Mouse (Mus musculus): ENCODE data around the gene Riox1. TPM values are rescaled to one million over a fixed set of nuclear protein-coding genes. Genes with fewer than 3 reads are reported as not detected.
"Not testable (repeated sequence)": the region's sequence is repeated elsewhere in the genome, so short reads cannot be mapped to it uniquely, and the experiment has no call there.

Riox1 gene
- polyA plus RNA-seq, 1 experiment from 2014 or later: 11.2 TPM

GRCm38 (mm10) chr12:83997221-83997620 lies 46.8 kb downstream of the Riox1 start:
- no peak overlapping the region for H3K4me3 ChIP-seq
- H3K9ac ChIP-seq: no peak overlapping the region
- no peaks in the 10 kb centered on the region; the same call in 1 of the 2 replicates for H3K9me3 ChIP-seq
- H3K36me3 ChIP-seq: no peaks in the 10 kb centered on the region
- no peak overlapping the region for H3K27ac ChIP-seq (replicated peaks)
- H3K4me2 ChIP-seq: no peak overlapping the region
- whole genome bisulfite sequencing: 65% methylated on average over 2 of the region's 2 CpGs
- ATAC-seq (ENCODE audit: low read depth): no peak
- H3K4me1 ChIP-seq (replicated peaks): peaks cover 4% of the 10 kb centered on the region; the same call in 1 of the 2 replicates
- no peaks in the 10 kb centered on the region for H3K27me3 ChIP-seq

- 66% methylated on average over 11 of the region's 11 CpGs for WGBS
Observed at GRCm38 (mm10) chr12:83998341-83999107, 48.1 kb downstream of the Riox1 start.

GRCm38 (mm10) chr12:83999237-83999636 lies 48.8 kb downstream of the Riox1 start:
- H3K27me3 ChIP-seq; ATAC-seq (ENCODE audit: low read depth); H3K9me3 ChIP-seq; H3K4me2 ChIP-seq; H3K4me3 ChIP-seq; H3K4me1 ChIP-seq (replicated peaks); H3K36me3 ChIP-seq; H3K27ac ChIP-seq (replicated peaks); H3K9ac ChIP-seq: not testable (repeated sequence)
- WGBS: 69% methylated on average over 8 of the region's 8 CpGs

More at GRCm38 (mm10) chr12:83998341-83999107, 48.1 kb downstream of the Riox1 start:
- Histone ChIP-seq H3K27me3 (no peaks in the 10 kb centered on the region), H3K36me3 (no peaks in the 10 kb centered on the region), H3K9ac (no peak overlapping the region), H3K27ac (replicated peaks) (no peak overlapping the region), H3K9me3 (no peaks in the 10 kb centered on the region; the same call in 1 of the 2 replicates), H3K4me3 (no peak overlapping the region), H3K4me1 (replicated peaks) (peaks cover 4% of the 10 kb centered on the region; the same call in 1 of the 2 replicates), H3K4me2 (no peak overlapping the region)
- no peak for ATAC-seq (ENCODE audit: low read depth)

GRCm38 (mm10) chr12:84000418-84000817 lies 50.0 kb downstream of the Riox1 start:
- 49% methylated on average over 3 of the region's 3 CpGs for WGBS
- Histone ChIP-seq H3K27ac (replicated peaks) (no peak overlapping the region), H3K4me2 (no peak overlapping the region), H3K9ac (no peak overlapping the region), H3K4me3 (no peak overlapping the region), H3K27me3 (no peaks in the 10 kb centered on the region), H3K4me1 (replicated peaks) (peaks cover 4% of the 10 kb centered on the region; the same call in 1 of the 2 replicates), H3K9me3 (no peaks in the 10 kb centered on the region; the same call in 1 of the 2 replicates), H3K36me3 (no peaks in the 10 kb centered on the region)
- no peak for ATAC-seq (ENCODE audit: low read depth)

Other genes with a start within 250 kb of the Riox1 start
- gene Papln, start 187.0 kb upstream of the Riox1 start, polyA plus RNA-seq (2015; fragmentation: Nextera tagmentation; extraction: Ambion mirVana): 0.08 and 0.13 TPM in 2 replicates
- gene Numb, start 28.7 kb upstream of the Riox1 start, polyA plus RNA-seq (2015; fragmentation: Nextera tagmentation; extraction: Ambion mirVana): 21.6 and 25.7 TPM in 2 replicates
- not detected in 2 replicates for gene Heatr4, start 34.2 kb downstream of the Riox1 start, polyA plus RNA-seq (2015; fragmentation: Nextera tagmentation; extraction: Ambion mirVana)
- 15.0 and 17.8 TPM in 2 replicates for gene Acot2, start 37.3 kb downstream of the Riox1 start, polyA plus RNA-seq (2015; fragmentation: Nextera tagmentation; extraction: Ambion mirVana)
- 86.3 and 101 TPM in 2 replicates for gene Acot1, start 58.9 kb downstream of the Riox1 start, polyA plus RNA-seq (2015; fragmentation: Nextera tagmentation; extraction: Ambion mirVana)
- gene Acot4, start 87.8 kb downstream of the Riox1 start, polyA plus RNA-seq (2015; fragmentation: Nextera tagmentation; extraction: Ambion mirVana): 0.18 and 0.24 TPM in 2 replicates
- not detected in 2 replicates for gene Gm49366, start 88.3 kb downstream of the Riox1 start, polyA plus RNA-seq (2015; fragmentation: Nextera tagmentation; extraction: Ambion mirVana)
- gene Acot3, start 101.5 kb downstream of the Riox1 start, polyA plus RNA-seq (2015; fragmentation: Nextera tagmentation; extraction: Ambion mirVana): 0.69 and 0.75 TPM in 2 replicates
- 0.14 and 0.23 TPM in 2 replicates for gene Acot5, start 118.7 kb downstream of the Riox1 start, polyA plus RNA-seq (2015; fragmentation: Nextera tagmentation; extraction: Ambion mirVana)
- gene Acot6, start 150.0 kb downstream of the Riox1 start, polyA plus RNA-seq (2015; fragmentation: Nextera tagmentation; extraction: Ambion mirVana): 0.63 and 1.0 TPM in 2 replicates
- 4.9 and 7.0 TPM in 2 replicates for gene Dnal1, start 163.8 kb downstream of the Riox1 start, polyA plus RNA-seq (2015; fragmentation: Nextera tagmentation; extraction: Ambion mirVana)
- gene Pnma1, start 197.9 kb downstream of the Riox1 start, polyA plus RNA-seq (2015; fragmentation: Nextera tagmentation; extraction: Ambion mirVana): 3.1 and 3.7 TPM in 2 replicates